Mouse (Mus musculus): ENCODE measurements at regions not wholly inside any gene's neighbourhood (a gene's known extent, or its start where the extent isn't known, plus 50 kb on each side); places are given as distances from the start of the nearest gene placed in this dataset.

GRCm38 (mm10) chr14:24081911-24082558 lies 67.7 kb upstream of the Kcnma1 start:
- no peak for DNase-seq (ENCODE audit: low spot score)

GRCm38 (mm10) chr14:24068693-24069092 lies 54.4 kb upstream of the Kcnma1 start:
- DNase-seq (ENCODE audit: low spot score), result no peak

DNA sequence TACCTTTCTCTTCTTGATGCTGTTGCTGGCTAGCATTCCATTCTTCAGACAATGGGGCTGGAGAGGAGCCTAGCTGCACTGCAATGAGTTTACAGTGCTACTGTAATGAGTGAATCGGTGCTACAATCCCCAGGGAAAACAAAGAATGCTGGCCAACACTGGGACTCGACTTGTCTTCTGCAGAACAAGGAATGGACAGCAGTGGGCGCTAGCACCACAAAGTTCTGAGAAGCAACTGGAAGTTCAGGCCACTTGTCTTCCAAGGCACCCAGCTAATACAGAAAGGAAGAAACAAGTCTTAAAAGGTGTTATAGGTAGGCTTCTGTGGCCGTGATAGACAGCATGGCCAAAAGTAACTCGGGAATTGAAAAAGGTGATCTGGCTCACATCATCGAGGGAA lies 53.4 kb upstream of the Kcnma1 start:
- peak; percentile 26 for DNase-seq (ENCODE audit: low spot score)

- DNase-seq (ENCODE audit: low spot score), result no peak
These were observed 51.0 kb upstream of the Kcnma1 start for GRCm38 (mm10) chr14:24065231-24065767.

All from ovary, postnatal 10 days (tissue).